Mouse (Mus musculus) bone marrow, adult 2 months (tissue): ENCODE data around the gene Rcbtb2. TPM values are rescaled to one million over a fixed set of nuclear protein-coding genes. Genes with fewer than 3 reads are reported as not detected.
A peak's percentile ranks its signal among the peaks of the same experiment; 100 is the strongest.

Source experiments
- H3K27ac ChIP-seq: fragments of 200-500 bp; 2 replicates; pipeline ENCODE4 v1.5.1; 2012; ENCODE audit warnings: low read depth, mild to moderate bottlenecking, control low read depth, inconsistent platforms, low read length; ENCODE audit not compliant: control insufficient read depth, poor library complexity, insufficient read depth
- H3K4me1 ChIP-seq: fragments of 200-500 bp; 2 replicates; pipeline ENCODE4 v1.6.1; 2011; ENCODE audit warnings: low read length; ENCODE audit not compliant: control insufficient read depth, insufficient read depth
- H3K4me3 ChIP-seq: fragments of 200-500 bp; replicated peaks from 2 replicates; pipeline ENCODE3; 2011; ENCODE audit warnings: mild to moderate bottlenecking, low read depth, low read length, control low read depth; ENCODE audit not compliant: control insufficient read depth
- CTCF ChIP-seq: fragments of 200-500 bp; IDR thresholded peaks from 2 replicates; pipeline ENCODE4 v1.5.1; 2011; ENCODE audit warnings: low read length, control low read depth; ENCODE audit not compliant: control insufficient read depth, insufficient read depth
- POLR2A ChIP-seq: fragments of 200-500 bp; IDR thresholded peaks from 2 replicates; pipeline ENCODE4 v1.6.1; 2011; ENCODE audit warnings: low read depth, mild to moderate bottlenecking, control low read depth, low read length, borderline replicate concordance; ENCODE audit not compliant: control insufficient read depth
- WGBS: fragments of 180-500 bp; shearing (Covaris S2); methylation state at CpG from one replicate; pipeline ENCODE4 v1.1.7; 2018; 5-methylcytosine and 5-hydroxymethylcytosine counted together
- polyA plus RNA-seq: library from polyadenylated mRNA; stranded (reverse); fragments of >200 nt; gene quantifications from 2 replicates; pipeline ENCODE4 v1.2.4, GENCODE M21; 2011; ENCODE audit warnings: low replicate concordance; ENCODE audit not compliant: missing spikeins, insufficient read depth, insufficient read length

Rcbtb2 gene
- polyA plus RNA-seq, 1 experiment: 18.3 TPM

GRCm38 (mm10) chr14:73169926-73170844, 47.3 kb downstream of the Rcbtb2 start:
- TF ChIP-seq POLR2A: no peak
- no peak for TF ChIP-seq CTCF
- H3K4me3 ChIP-seq: no peak overlapping the region
- H3K4me1 ChIP-seq: peaks cover 2% of the 10 kb centered on the region; the same call in 1 of the 2 replicates
- 84% methylated on average over 13 of the region's 13 CpGs for WGBS
- no peak overlapping the region for H3K27ac ChIP-seq

GRCm38 (mm10) chr14:73172196-73173011, 49.6 kb downstream of the Rcbtb2 start:
- Histone ChIP-seq H3K27ac (no peak overlapping the region; the same call in 1 of the 2 replicates), H3K4me1 (peaks cover 2% of the 10 kb centered on the region; the same call in 1 of the 2 replicates), H3K4me3 (no peak overlapping the region)
- 32% methylated on average over 12 of the region's 12 CpGs for WGBS
- no peak for TF ChIP-seq POLR2A
- no peak for TF ChIP-seq CTCF

- H3K27ac ChIP-seq: no peak overlapping the region
- peaks cover 2% of the 10 kb centered on the region; the same call in 1 of the 2 replicates for H3K4me1 ChIP-seq
- 69% methylated on average over 11 of the region's 11 CpGs for WGBS
- no peak for TF ChIP-seq CTCF
- no peak for TF ChIP-seq POLR2A
- H3K4me3 ChIP-seq: no peak overlapping the region
Observed at GRCm38 (mm10) chr14:73173662-73174061, 50.8 kb downstream of the Rcbtb2 start.

GRCm38 (mm10) chr14:73174091-73174995, 51.5 kb downstream of the Rcbtb2 start:
- TF ChIP-seq CTCF (no peak), POLR2A (no peak)
- peaks cover 2% of the 10 kb centered on the region; the same call in 1 of the 2 replicates for H3K4me1 ChIP-seq
- H3K4me3 ChIP-seq: no peak overlapping the region
- 79% methylated on average over 7 of the region's 7 CpGs for WGBS
- H3K27ac ChIP-seq: no peak overlapping the region

- no peak overlapping the region; the same call in 1 of the 2 replicates for H3K27ac ChIP-seq
- TF ChIP-seq CTCF (no peak), POLR2A (no peak)
Observed at GRCm38 (mm10) chr14:73175031-73175430, 52.2 kb downstream of the Rcbtb2 start.

GRCm38 (mm10) chr14:73175814-73176213, 53.0 kb downstream of the Rcbtb2 start:
- 10% methylated on average over 6 of the region's 6 CpGs for WGBS
- TF ChIP-seq CTCF (no peak), POLR2A (no peak)

More at GRCm38 (mm10) chr14:73175031-73175430, 52.2 kb downstream of the Rcbtb2 start:
- Histone ChIP-seq H3K4me1 (peaks cover 2% of the 10 kb centered on the region; the same call in 1 of the 2 replicates), H3K4me3 (no peak overlapping the region)
- WGBS: 77% methylated on average over 1 of the region's 1 CpGs

GRCm38 (mm10) chr14:73176266-73176665, 53.4 kb downstream of the Rcbtb2 start:
- TF ChIP-seq CTCF (no peak), POLR2A (no peak)
- Histone ChIP-seq H3K4me3 (no peak overlapping the region), H3K4me1 (peaks cover 2% of the 10 kb centered on the region; the same call in 1 of the 2 replicates), H3K27ac (peak overlapping the region; percentile 48)
- WGBS: 37% methylated on average over 5 of the region's 5 CpGs

More at GRCm38 (mm10) chr14:73175814-73176213, 53.0 kb downstream of the Rcbtb2 start:
- no peak overlapping the region for H3K4me3 ChIP-seq
- peak overlapping the region; percentile 57; the same call in 1 of the 2 replicates for H3K27ac ChIP-seq
- peaks cover 2% of the 10 kb centered on the region; the same call in 1 of the 2 replicates for H3K4me1 ChIP-seq
